In the genomic region with DNA sequence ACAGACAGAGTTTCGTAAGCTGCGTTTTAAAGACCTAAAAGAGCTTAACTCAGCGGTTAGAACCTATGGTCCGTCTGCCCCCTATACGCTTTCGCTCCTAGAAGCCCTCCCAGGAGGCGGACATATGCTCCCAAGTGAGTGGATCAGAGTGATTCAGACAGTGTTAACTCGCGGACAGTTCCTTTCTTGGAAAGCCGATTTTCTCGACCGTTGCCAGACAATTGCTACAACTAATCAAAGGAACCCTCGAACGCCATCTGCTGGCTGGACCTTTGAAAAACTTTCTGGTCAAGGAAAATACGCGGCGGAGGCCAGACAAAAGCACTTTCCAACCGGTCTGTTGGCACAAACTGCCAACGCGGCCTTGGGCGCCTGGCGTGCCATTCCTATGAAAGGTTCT, we compare ENCODE assay signal across 8 mouse cellular contexts. TPM values are rescaled to one million over a fixed set of nuclear protein-coding genes. Genes with fewer than 3 reads are reported as not detected.
DNase-seq lines count a peak whose midpoint lies in the region; ATAC-seq and TF ChIP-seq lines count a peak whose summit lies in the region.

No protein-coding gene starts in this region.

- TF ChIP-seq POLR2A in limb, embryonic 14.5 days (IDR thresholded peaks at IDR 0.05; ENCODE audit: borderline replicate concordance, extremely low read depth, insufficient read depth, insufficient read length): no peak

- peak; percentile 60 to 82 for DNase-seq in spleen, adult 18-20 months
- no peak for DNase-seq in spleen, adult 12 weeks (ENCODE audit: low spot score)
- DNase-seq in heart, embryonic 10.5 days (ENCODE audit: low spot score): peak; percentile 91
- peak; percentile 97 for DNase-seq in limb, embryonic 14.5 days (ENCODE audit: low spot score)
- DNase-seq in spleen, postnatal 14 days (ENCODE audit: low spot score in 2 of 2): peak; percentile 72 to 78

- peak overlapping the region; percentile 80 for H3K27ac ChIP-seq in heart, embryonic 10.5 days
- peak overlapping the region; percentile 70 for H3K27ac ChIP-seq in kidney, embryonic 14.5 days (ENCODE audit: low read depth, low read length)
- H3K27ac ChIP-seq in limb, embryonic 14.5 days (replicated peaks; ENCODE audit: low read depth, low read length): peak overlapping the region; percentile 71
- H3K27ac ChIP-seq in midbrain, embryonic 16.5 days (ENCODE audit: low read length): peak overlapping the region; percentile 73

- peak overlapping the region; percentile 73 for H3K4me2 ChIP-seq in kidney, embryonic 14.5 days (replicated peaks; ENCODE audit: low read depth, low read length)
- H3K4me2 ChIP-seq in limb, embryonic 14.5 days (replicated peaks; ENCODE audit: low read depth, low read length, severe bottlenecking): peak overlapping the region; percentile 79
- H3K4me2 ChIP-seq in midbrain, embryonic 16.5 days (ENCODE audit: low read length): peak overlapping the region; percentile 79

- H3K9me3 ChIP-seq in erythroblast, embryonic 14.5 days (ENCODE audit: control insufficient read depth, low read length): peaks cover 28% of the 10 kb centered on the region
- no peaks in the 10 kb centered on the region for H3K9me3 ChIP-seq in heart, embryonic 10.5 days
- H3K9me3 ChIP-seq in kidney, embryonic 14.5 days (ENCODE audit: control insufficient read depth, low read length): no peaks in the 10 kb centered on the region
- H3K9me3 ChIP-seq in limb, embryonic 14.5 days (ENCODE audit: control insufficient read depth, low read length): no peaks in the 10 kb centered on the region
- no peaks in the 10 kb centered on the region for H3K9me3 ChIP-seq in midbrain, embryonic 16.5 days (replicated peaks; ENCODE audit: control insufficient read depth, low read length, poor library complexity, severe bottlenecking)

- under 1% methylated on average over 22 of the region's 22 CpGs for WGBS in heart, embryonic 10.5 days
- WGBS in kidney, embryonic 14.5 days: under 1% methylated on average over 22 of the region's 22 CpGs
- WGBS in limb, embryonic 14.5 days: under 1% methylated on average over 22 of the region's 22 CpGs
- under 1% methylated on average over 22 of the region's 22 CpGs for WGBS in midbrain, embryonic 16.5 days

- H3K4me3 ChIP-seq in erythroblast, embryonic 14.5 days (replicated peaks): peak overlapping the region; percentile 31
- H3K4me3 ChIP-seq in heart, embryonic 10.5 days: peak overlapping the region; percentile 68
- H3K4me3 ChIP-seq in kidney, embryonic 14.5 days (ENCODE audit: low read length): peak overlapping the region; percentile 38
- peak overlapping the region; percentile 37 for H3K4me3 ChIP-seq in limb, embryonic 14.5 days (replicated peaks; ENCODE audit: low read length)
- H3K4me3 ChIP-seq in midbrain, embryonic 16.5 days (ENCODE audit: low read depth, low read length): peak overlapping the region; percentile 43

- peak overlapping the region; percentile 51; the same call in 1 of the 2 replicates for H3K9ac ChIP-seq in kidney, embryonic 14.5 days (ENCODE audit: low read depth, low read length)
- peak overlapping the region; percentile 55 for H3K9ac ChIP-seq in limb, embryonic 14.5 days (ENCODE audit: low read depth, low read length, severe bottlenecking)
- H3K9ac ChIP-seq in midbrain, embryonic 16.5 days (ENCODE audit: low read depth, low read length): peak overlapping the region; percentile 60

- ATAC-seq in kidney, embryonic 14.5 days (ENCODE audit: low FRiP score, low TSS enrichment): peak; percentile 86
- ATAC-seq in limb, embryonic 14.5 days (ENCODE audit: low FRiP score, low read depth): peak; percentile 84
- ATAC-seq in midbrain, embryonic 16.5 days: peak; percentile 88

- no peaks in the 10 kb centered on the region; the same call in 1 of the 2 replicates for H3K4me1 ChIP-seq in erythroblast, embryonic 14.5 days (ENCODE audit: control insufficient read depth)
- no peaks in the 10 kb centered on the region; the same call in 1 of the 2 replicates for H3K4me1 ChIP-seq in heart, embryonic 10.5 days
- H3K4me1 ChIP-seq in kidney, embryonic 14.5 days (ENCODE audit: control insufficient read depth, insufficient read depth, low read length): no peaks in the 10 kb centered on the region
- no peaks in the 10 kb centered on the region for H3K4me1 ChIP-seq in limb, embryonic 14.5 days (ENCODE audit: control insufficient read depth, insufficient read depth, low read length)
- peaks cover 5% of the 10 kb centered on the region; the same call in 1 of the 2 replicates for H3K4me1 ChIP-seq in midbrain, embryonic 16.5 days (ENCODE audit: control insufficient read depth, insufficient read depth, low read length)

- no peaks in the 10 kb centered on the region for H3K36me3 ChIP-seq in erythroblast, embryonic 14.5 days (ENCODE audit: control insufficient read depth)
- H3K36me3 ChIP-seq in heart, embryonic 10.5 days: no peaks in the 10 kb centered on the region
- H3K36me3 ChIP-seq in kidney, embryonic 14.5 days (ENCODE audit: control insufficient read depth, insufficient read depth, low read length): no peaks in the 10 kb centered on the region
- H3K36me3 ChIP-seq in limb, embryonic 14.5 days (ENCODE audit: control insufficient read depth, insufficient read depth, low read length): no peaks in the 10 kb centered on the region
- no peaks in the 10 kb centered on the region for H3K36me3 ChIP-seq in midbrain, embryonic 16.5 days (ENCODE audit: control insufficient read depth, insufficient read depth, low read length)

- peaks cover 16% of the 10 kb centered on the region for H3K27me3 ChIP-seq in erythroblast, embryonic 14.5 days (ENCODE audit: control insufficient read depth)
- H3K27me3 ChIP-seq in heart, embryonic 10.5 days (ENCODE audit: insufficient read depth, poor library complexity, severe bottlenecking): peaks cover 9% of the 10 kb centered on the region; the same call in 1 of the 2 replicates
- H3K27me3 ChIP-seq in kidney, embryonic 14.5 days (ENCODE audit: control insufficient read depth, insufficient read depth, low read length): no peaks in the 10 kb centered on the region
- no peaks in the 10 kb centered on the region for H3K27me3 ChIP-seq in limb, embryonic 14.5 days (ENCODE audit: control insufficient read depth, insufficient read depth, low read length)
- no peaks in the 10 kb centered on the region for H3K27me3 ChIP-seq in midbrain, embryonic 16.5 days (ENCODE audit: control insufficient read depth, insufficient read depth, low read depth, low read length)

RNA-seq across cellular contexts. Expression of a gene that starts 1.6 kb away (rescaled TPM):
- not detected in 2 replicates for polyA plus RNA-seq in erythroblast, embryonic 14.5 days (2012)
- 2.7 and 12.6 TPM in 2 replicates for polyA plus RNA-seq in heart, embryonic 10.5 days (2016; fragmentation: Nextera tagmentation; extraction: Ambion mirVana)
- polyA plus RNA-seq in kidney, embryonic 14.5 days (2014; fragmentation: Nextera tagmentation; extraction: Ambion mirVana): 1.3 and 1.9 TPM in 2 replicates
- polyA plus RNA-seq in limb, embryonic 14.5 days (2012; rRNA removed): 17.4 and 17.7 TPM in 2 replicates
- polyA plus RNA-seq in limb, embryonic 14.5 days (2014; fragmentation: Nextera tagmentation; extraction: Ambion mirVana): 5.7 and 6.3 TPM in 2 replicates
- polyA plus RNA-seq in midbrain, embryonic 16.5 days (2015; fragmentation: Nextera tagmentation; extraction: Ambion mirVana): 0.09 and 0.16 TPM in 2 replicates

RNA-seq across cellular contexts. Expression of a gene that starts 54.6 kb away (rescaled TPM):
- polyA plus RNA-seq in erythroblast, embryonic 14.5 days (2012): 0.48 and 0.59 TPM in 2 replicates
- 74.0 and 80.8 TPM in 2 replicates for polyA plus RNA-seq in heart, embryonic 10.5 days (2016; fragmentation: Nextera tagmentation; extraction: Ambion mirVana)
- 76.9 and 99.8 TPM in 2 replicates for polyA plus RNA-seq in kidney, embryonic 14.5 days (2014; fragmentation: Nextera tagmentation; extraction: Ambion mirVana)
- polyA plus RNA-seq in limb, embryonic 14.5 days (2012; rRNA removed): 123 and 133 TPM in 2 replicates
- polyA plus RNA-seq in limb, embryonic 14.5 days (2014; fragmentation: Nextera tagmentation; extraction: Ambion mirVana): 70.5 and 72.7 TPM in 2 replicates
- 32.3 and 32.6 TPM in 2 replicates for polyA plus RNA-seq in midbrain, embryonic 16.5 days (2015; fragmentation: Nextera tagmentation; extraction: Ambion mirVana)

Comparison
In these comparisons a context has a peak if more than half of its experiments do, and no peak if none do; other contexts are left out.
1. RNA of a gene that starts 54.6 kb away (polyA plus RNA-seq): 70.5 to 133 TPM in limb, embryonic 14.5 days, 76.9 to 99.8 TPM in kidney, embryonic 14.5 days, 74.0 to 80.8 TPM in heart, embryonic 10.5 days and 32.3 to 32.6 TPM in midbrain, embryonic 16.5 days; 0.48 to 0.59 TPM in erythroblast, embryonic 14.5 days; every median in the first group is over 10 times any median in the second.
2. Peak in every context shown above with its lines, with median percentiles within 50 percentile points of each other: H3K4me3 ChIP-seq, H3K27ac ChIP-seq, ATAC-seq, H3K4me2 ChIP-seq and H3K9ac ChIP-seq.